Mouse (Mus musculus): ENCODE measurements at regions not wholly inside any gene's neighbourhood (a gene's known extent, or its start where the extent isn't known, plus 50 kb on each side); places are given as distances from the start of the nearest gene placed in this dataset.

- no peak for TF ChIP-seq CTCF (IDR thresholded peaks at IDR 0.05 in 2 of 3, conservative IDR thresholded peaks at IDR 0.05 in 1 of 3; ENCODE audit: control insufficient read depth in 1 of 3, insufficient read depth in 1 of 3, low read depth in 2 of 3, low read length in 3 of 3, poor library complexity in 1 of 3, severe bottlenecking in 1 of 3)
- no peak for TF ChIP-seq MAFK (IDR thresholded peaks at IDR 0.05; ENCODE audit: borderline replicate concordance, low read depth, low read length)
These were observed 849.6 kb upstream of the Lcorl start for GRCm38 (mm10) chr5:46707021-46707420.
